Mouse (Mus musculus): ENCODE results near the gene Cldn34d.

The Cldn34d gene

GRCm38 (mm10) chrX:76602824-76603223 is at the start of gene Cldn34d:
TSS of gene Cldn34d (minus strand) at chrX:76602924.
- in situ Hi-C loops (cut with MboI, MseI): loop anchor here in 1 of 2 experiments (10.0 kb wide), 1 partner anchor 688 kb away; no protein-coding TSS in a partner anchor

GRCm38 (mm10) chrX:76598459-76599206 is 4.1 kb downstream of the Cldn34d start:
- in situ Hi-C loops (cut with MboI, MseI): loop anchor here in 1 of 2 experiments (5.0 kb wide), 1 partner anchor 1511 kb away; the partner anchor contains the start of gene Gab3

Measured in T-helper 17 cell (primary cell).